Mouse (Mus musculus): Measurements from ENCODE around the gene Tspan6. TPM values are rescaled to one million over a fixed set of nuclear protein-coding genes. Genes with fewer than 3 reads are reported as not detected.

Gene Tspan6
- total RNA-seq (2015; ENCODE audit: low replicate concordance) = 1.7 and 3.2 TPM in 2 replicates
- total RNA-seq (2017; ENCODE audit: low replicate concordance) = 1.9 TPM in 1 of 2 replicates, not detected in the other

DNA sequence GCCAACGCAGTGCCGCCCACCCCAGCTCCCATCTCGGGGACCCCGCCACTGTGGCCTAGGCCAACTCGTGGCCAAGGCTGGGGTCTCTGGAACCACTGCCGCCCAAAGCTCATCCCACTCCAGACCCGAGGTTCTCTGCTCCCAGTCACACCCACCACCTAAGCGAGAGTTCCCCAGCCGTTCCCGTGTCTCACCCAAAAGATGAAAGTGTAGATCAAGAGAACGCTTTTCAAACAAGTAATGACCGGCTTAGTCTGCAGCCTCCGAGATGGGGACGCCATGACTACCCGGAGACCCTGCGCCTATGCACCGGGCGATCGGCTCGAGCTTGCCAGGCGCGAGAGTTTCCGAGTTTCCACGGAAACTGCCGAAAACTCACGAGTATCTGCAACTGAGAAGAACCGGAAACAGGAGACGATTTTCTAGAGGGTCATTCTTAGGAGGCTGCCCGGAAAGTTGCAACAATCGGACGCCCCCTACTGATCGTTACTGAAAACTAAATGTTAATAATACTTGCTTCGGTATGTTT, at the start of gene Tspan6:
TSS of gene Tspan6 (minus strand) at position 416 of the 529 bp plus-strand sequence.
- no peak for ATAC-seq (replicated peaks; ENCODE audit: low FRiP score, poor library complexity, severe bottlenecking)

DNA sequence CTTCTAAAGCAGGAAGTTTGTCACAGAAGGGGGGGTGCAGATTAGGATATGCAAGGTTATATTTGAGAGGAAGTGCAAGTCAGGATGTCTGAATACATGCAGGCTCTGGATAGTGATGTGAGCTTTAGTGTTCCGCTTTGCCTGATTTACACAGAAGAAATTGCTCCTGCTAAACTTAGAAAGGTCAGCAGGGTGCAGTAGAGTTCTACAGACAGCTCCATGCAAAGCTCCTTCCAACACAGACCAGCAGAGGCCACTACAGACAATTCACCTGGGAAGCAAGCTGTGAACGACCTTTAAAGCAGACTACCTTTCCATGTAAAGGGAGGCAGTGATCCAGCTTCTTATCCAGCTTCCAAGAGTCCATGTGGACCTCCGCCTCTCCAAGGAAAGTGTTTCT, 49.2 kb upstream of the Tspan6 start:
- ATAC-seq (replicated peaks; ENCODE audit: low FRiP score, poor library complexity, severe bottlenecking) = no peak

DNA sequence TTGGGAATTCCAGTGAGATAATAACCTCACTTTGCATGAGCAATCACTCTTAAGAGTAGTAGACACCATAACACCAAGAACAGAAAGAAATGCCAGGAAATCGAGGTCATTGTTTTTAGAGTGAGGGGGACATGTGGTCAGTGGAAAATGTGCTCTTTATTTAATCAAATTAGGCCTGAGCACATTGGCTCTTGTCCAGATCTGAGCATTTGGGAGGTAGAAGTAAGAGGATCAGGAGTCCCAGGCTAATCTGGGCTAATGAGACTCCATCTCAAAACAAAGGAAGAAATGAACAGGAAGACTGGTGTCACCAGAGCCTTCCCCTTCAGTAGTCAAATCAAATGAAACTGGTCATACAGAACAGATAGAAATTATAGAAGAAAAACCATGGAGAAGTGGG, 41.3 kb upstream of the Tspan6 start:
- ATAC-seq (replicated peaks; ENCODE audit: low FRiP score, poor library complexity, severe bottlenecking) = no peak

DNA sequence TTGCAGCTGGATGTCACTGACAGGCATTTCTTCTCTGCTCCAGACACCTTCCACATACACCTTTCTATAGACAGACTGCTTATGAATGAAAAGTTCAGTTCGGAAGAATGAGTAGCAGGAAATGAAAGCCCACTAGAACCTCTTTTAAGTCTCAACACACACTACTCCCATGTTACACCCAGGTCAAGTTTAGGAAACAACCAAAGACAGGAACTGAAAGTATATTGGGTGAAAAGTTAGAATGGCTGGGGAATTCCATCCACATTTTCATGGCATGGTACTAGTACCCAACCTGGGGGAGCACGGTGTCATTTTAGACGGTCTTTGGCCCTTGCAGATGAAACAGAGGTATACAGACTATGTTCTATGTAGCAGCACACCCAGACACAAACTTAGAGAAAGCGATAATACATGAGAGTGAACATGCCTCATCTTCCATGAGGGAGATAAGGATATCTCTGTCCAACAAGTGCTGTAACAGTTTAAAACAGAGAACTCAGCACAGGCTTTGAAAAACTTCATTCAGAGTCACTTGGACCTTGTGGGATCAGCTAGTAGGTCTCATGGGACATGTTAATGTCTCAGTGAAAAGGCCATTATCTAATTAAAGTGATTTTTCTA, 38.5 kb upstream of the Tspan6 start:
- no peak; the same call in 1 of the 2 replicates for ATAC-seq (replicated peaks; ENCODE audit: low FRiP score, poor library complexity, severe bottlenecking)

DNA sequence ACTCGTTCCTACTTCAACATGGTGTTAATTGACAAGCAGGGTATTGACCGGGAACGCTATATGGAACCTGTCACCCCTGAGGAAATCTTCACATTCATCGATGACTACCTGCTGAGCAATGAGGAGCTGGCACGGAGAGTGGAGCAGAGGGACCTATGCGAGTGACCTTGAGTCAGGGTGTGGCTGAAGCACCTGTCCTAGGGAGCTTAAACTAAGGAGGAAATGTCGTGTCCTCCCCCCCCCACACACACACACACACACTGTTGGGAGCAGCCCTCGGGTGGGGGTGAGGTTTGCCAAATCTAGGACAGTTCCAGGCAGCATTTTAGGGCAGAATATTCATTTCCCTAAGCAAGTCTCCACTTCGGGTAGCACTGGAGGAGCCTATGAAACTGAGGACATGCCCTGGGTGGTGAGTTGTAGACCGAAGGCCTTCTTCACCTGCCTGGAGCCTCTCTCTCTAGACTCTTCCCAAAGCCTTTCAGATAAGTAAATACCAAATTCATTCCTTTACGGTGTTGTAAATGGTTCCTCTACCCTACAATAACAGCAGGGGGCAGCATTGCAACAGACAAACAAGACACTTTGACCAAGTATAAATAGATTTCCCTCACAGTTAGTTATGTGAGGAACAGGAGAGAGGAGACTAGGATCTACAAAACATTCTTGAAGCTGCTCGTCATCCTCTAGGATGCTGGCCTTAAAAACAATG, 33.2 kb upstream of the Tspan6 start:
- ATAC-seq (replicated peaks; ENCODE audit: low FRiP score, poor library complexity, severe bottlenecking) = no peak

DNA sequence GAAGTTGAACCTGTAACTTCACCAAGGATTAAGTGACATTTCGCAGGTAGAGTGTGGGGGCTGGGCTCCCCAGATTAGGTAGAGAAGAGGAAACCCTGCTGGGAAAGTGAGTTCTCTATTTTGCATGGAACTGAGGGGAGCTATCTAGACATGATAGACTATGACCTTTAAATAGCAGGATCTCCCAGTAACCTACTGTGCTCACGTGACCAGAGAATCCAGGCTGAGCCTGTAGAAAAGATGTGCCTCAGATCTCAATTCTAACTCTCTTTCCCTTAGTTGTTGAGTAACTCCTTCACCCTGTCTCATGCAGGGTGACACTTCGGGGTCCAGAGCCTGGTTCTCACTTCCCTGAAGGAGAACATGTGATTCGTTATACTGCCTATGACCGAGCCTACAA, 28.5 kb upstream of the Tspan6 start:
- no peak for ATAC-seq (replicated peaks; ENCODE audit: low FRiP score, poor library complexity, severe bottlenecking)

DNA sequence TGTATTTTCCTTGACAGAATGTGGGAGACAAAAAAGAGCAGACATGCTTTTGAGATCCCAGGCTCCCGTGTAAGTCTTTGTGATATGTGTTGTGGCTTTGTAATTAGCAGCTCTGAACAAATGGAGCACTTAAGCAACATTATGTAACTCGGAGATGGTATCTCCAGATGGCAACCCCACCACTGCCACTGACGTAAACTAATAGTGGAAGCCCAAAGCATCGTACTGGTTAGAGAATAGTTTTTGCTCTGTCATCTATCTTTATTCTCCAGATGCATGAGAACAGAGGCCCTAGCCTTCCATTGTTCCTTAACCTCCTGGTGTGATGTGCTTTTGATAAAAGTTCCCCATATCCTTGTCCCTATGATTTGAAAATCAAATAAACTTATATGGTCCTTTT, 23.0 kb upstream of the Tspan6 start:
- no peak for ATAC-seq (replicated peaks; ENCODE audit: low FRiP score, poor library complexity, severe bottlenecking)

DNA sequence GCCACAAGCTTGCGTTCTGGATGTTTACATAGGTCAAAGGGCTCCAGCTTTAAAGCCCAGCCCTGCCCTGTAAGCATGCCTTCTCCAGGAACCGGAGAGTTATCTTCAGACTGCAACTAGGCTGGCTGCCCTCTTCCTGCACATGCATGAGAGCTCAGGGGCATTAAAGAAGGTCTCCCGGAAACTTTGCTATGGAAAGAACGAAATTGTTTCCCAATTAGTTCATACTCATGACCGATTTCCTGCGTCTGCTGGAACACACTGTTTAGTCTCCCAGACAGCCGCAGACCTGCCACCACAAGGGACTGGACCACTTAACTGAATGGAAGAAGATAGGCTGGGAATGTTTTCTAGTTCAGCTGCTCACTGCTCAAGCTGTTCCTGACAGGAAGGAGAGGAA, 16.0 kb upstream of the Tspan6 start:
- no peak for ATAC-seq (replicated peaks; ENCODE audit: low FRiP score, poor library complexity, severe bottlenecking)

DNA sequence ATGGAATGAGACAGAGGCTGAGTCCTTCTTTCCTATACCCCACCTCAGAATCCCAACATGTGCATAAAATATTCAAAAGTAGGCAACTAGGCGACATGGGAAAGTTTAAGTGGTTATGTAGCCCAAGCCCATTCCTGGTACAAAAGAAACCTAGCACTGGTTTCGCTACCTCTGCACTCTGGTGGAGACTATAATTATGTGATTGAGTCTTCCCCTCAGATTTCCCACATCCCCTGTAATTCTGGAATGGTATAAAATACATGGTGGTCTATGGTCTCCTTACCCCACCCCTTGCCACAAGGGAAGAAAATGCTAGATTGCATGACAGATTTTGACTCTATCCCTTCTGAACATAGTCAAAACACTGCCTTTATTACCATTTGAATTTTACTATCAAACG, 14.8 kb upstream of the Tspan6 start:
- ATAC-seq (replicated peaks; ENCODE audit: low FRiP score, poor library complexity, severe bottlenecking) = no peak

DNA sequence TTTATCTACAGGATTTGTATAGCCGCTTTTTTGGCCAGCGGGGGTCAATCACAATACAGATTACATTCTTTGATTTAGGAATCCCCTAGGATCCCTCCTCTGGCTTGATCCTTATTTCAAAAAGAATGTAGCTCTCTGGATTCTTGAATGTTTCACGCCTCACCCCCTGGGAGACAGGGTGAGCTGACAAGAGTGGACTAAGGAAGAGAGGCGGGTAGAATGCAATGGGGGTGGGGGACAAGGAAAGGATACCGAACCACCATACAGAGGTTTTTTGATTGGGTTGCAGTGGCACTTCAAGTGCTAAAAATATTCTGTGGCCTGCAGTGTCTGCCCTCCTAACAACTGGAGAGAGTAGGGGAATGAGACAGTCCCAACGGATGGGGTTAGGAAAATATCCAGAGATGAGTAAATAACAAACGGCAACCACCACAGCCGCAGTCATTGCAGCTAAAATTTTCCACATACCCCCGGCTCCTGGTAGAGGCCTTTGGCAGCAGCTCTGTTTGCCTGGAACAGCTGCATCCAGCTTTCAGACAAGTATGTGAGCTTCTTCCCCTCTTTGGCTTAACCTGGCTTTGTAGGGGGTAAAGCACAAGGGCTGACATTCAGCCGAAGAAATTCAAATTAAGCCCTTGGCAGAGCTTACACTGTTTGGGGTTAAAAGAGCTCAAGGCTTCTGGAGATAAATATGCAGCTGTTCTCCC, 13.3 kb upstream of the Tspan6 start:
- no peak for ATAC-seq (replicated peaks; ENCODE audit: low FRiP score, poor library complexity, severe bottlenecking)

DNA sequence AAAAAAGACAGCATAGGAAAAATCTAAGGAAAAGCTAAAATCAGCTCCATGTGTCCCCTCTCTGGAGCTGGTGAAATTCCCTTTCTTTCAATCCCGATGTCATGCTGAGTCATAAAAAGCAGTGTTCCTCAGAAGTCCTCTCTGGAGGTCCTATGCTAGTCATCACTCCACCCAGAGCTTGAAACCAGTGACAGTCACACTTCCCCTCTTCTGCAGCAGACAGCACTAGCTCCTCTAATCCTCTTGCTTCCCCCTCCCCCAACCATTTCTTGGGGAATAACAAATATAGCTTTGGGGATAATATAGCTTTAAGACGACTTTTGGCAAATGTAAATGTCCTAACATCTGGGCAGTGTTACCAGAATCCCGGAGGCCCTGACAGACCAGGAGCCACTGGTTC, 10.0 kb upstream of the Tspan6 start, which contains the start of gene Srpx2:
TSS of gene Srpx2 (plus strand) at position 166 of the 400 bp plus-strand sequence.
- no peak for ATAC-seq (replicated peaks; ENCODE audit: low FRiP score, poor library complexity, severe bottlenecking)

DNA sequence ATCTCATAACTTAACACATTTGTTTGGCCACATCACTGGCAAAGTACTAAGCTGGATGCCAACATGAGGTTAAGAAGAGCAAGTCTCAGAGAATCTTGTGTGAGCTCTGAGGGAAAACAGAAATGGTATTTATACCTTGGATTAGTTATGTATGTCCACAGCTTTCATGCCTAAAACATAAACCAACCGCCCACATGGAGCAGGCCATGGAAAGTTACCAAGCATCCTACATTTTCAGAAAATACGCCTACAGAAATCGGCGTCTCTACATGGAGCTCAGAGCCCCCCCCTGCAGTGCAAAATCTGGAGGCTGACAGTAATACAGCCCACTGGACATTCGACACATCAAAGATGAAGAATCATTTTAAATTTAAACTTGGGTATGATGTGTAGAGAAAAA, 10.1 kb downstream of the Tspan6 start:
- no peak for ATAC-seq (replicated peaks; ENCODE audit: low FRiP score, poor library complexity, severe bottlenecking)

DNA sequence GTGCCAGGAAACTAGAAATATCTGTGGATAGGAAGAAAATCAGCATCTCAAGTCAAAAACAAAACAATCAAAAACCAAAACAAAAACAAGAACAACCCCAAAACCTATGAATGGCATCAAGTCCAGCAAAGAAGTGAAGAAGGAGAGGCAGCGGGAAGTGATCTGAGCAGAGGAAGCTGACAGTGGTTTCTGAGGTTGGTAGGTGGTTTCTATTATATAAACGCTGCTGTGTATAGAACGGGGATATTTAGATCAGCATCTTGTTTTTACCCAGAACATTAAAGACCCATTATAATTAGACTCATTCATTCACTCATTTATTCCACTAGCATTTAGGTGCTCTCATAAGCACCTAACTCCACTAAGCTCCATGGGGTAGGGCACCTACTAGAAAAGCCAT, 10.9 kb downstream of the Tspan6 start:
- no peak for ATAC-seq (replicated peaks; ENCODE audit: low FRiP score, poor library complexity, severe bottlenecking)

DNA sequence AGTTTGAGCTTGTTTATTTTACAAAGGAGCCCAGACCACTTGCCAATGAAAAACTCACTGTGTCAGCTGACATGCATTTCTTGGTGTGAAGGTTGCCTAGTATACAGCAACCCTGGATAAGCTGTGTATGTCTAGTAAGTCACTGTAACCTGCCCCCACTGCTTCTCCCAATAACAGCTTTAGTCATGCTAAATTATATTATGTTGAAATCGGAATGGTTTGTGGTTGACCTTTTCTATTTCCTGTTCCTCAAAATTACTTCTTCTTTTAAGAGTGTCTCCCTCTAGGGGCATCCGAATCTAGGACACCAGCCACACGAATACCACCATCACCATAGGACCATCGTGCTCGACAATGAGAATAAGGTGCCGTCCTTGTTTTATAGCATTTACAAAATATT, 28.5 kb downstream of the Tspan6 start:
- no peak for ATAC-seq (replicated peaks; ENCODE audit: low FRiP score, poor library complexity, severe bottlenecking)

DNA sequence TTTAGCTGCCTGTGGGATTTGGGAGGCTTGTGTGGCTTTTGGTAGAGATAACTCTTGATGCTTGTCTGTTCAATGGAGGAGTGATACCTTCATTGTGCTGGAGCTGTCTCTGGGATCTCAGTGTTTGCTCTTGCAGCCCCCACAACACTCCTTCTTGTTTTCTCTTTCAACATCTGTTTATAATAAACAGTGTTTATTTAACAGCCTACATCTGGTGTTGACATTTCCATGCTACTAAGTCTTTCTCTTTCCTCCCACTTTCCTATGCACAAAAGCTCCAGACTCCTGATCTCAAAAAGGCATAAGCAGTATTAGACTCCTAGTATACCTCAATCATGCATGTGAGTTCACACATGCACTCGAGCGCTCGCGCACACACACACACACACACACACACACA, 44.6 kb downstream of the Tspan6 start:
- no peak for ATAC-seq (replicated peaks; ENCODE audit: low FRiP score, poor library complexity, severe bottlenecking)

DNA sequence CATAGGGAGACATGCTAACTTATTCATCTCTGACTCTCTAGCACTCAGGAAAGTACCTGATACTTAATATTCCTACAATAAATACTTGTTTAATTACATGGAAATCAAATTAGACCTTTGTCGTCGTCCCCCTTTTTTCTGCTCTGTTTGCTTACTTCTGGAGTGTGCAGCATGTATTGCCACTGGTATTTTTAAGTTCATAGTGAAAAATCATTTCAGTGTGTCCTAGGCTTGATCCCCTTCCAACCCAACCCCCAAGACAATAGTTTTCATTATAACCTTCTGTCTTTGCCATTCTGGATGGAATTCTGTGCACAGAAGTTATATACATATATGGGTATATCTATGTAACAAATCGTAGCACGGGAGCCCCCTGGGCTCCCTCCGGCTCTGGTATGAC, 47.5 kb downstream of the Tspan6 start, which contains the start of gene Tnmd:
TSS of gene Tnmd (plus strand) at position 301 of the 400 bp plus-strand sequence.
- no peak for ATAC-seq (replicated peaks; ENCODE audit: low FRiP score, poor library complexity, severe bottlenecking)

Other genes starting within 250 kb of the Tspan6 start
- not detected in 2 replicates for gene Pcdh19, start 209.4 kb downstream of the Tspan6 start, total RNA-seq (2015; ENCODE audit: low replicate concordance)
- gene Pcdh19, start 209.4 kb downstream of the Tspan6 start, total RNA-seq (2017; ENCODE audit: low replicate concordance) = not detected in 2 replicates
- not detected in 2 replicates for gene Tnmd, start 47.4 kb downstream of the Tspan6 start, total RNA-seq (2015; ENCODE audit: low replicate concordance)
- gene Tnmd, start 47.4 kb downstream of the Tspan6 start, total RNA-seq (2017; ENCODE audit: low replicate concordance) = not detected in 2 replicates
- gene Srpx2, start 10.0 kb upstream of the Tspan6 start, total RNA-seq (2015; ENCODE audit: low replicate concordance) = not detected in 2 replicates
- gene Srpx2, start 10.0 kb upstream of the Tspan6 start, total RNA-seq (2017; ENCODE audit: low replicate concordance) = not detected in 2 replicates
- 0.84 and 1.1 TPM in 2 replicates for gene Sytl4, start 83.4 kb upstream of the Tspan6 start, total RNA-seq (2015; ENCODE audit: low replicate concordance)
- gene Sytl4, start 83.4 kb upstream of the Tspan6 start, total RNA-seq (2017; ENCODE audit: low replicate concordance) = 1.3 TPM in 1 of 2 replicates, not detected in the other
- 29.2 and 41.5 TPM in 2 replicates for gene Cstf2, start 160.8 kb upstream of the Tspan6 start, total RNA-seq (2015; ENCODE audit: low replicate concordance)
- gene Cstf2, start 160.8 kb upstream of the Tspan6 start, total RNA-seq (2017; ENCODE audit: low replicate concordance) = 19.5 and 61.5 TPM in 2 replicates

Data from erythroid progenitor cell, adult 5-6 weeks (primary cell).